Mouse (Mus musculus) lung, postnatal 0 days (tissue): ENCODE measurements at regions not wholly inside any gene's neighbourhood (a gene's known extent, or its start where the extent isn't known, plus 50 kb on each side); places are given as distances from the start of the nearest gene placed in this dataset.

Experiments
- ATAC-seq: fragments of 200-750 bp; cut with Nextera tagmentation; 2 replicates; pipeline ENCODE4 v1.8.0; 2017; ENCODE audit warnings: moderate library complexity
- DNase-seq: peaks from one replicate; pipeline ENCODE4 v3.0.0-alpha.2; 2016; ENCODE audit warnings: low spot score
- H3K27ac ChIP-seq: fragments of 300-500 bp; sonication (generic); 2 replicates; pipeline ENCODE4 v1.5.1; 2014; ENCODE audit warnings: antibody characterized with exemption, mild to moderate bottlenecking, low read length, mixed read lengths
- H3K27me3 ChIP-seq: fragments of 300-500 bp; sonication (generic); replicated peaks from 2 replicates; pipeline ENCODE4 v1.6.1; 2014; ENCODE audit warnings: low read length, mixed read lengths; ENCODE audit not compliant: insufficient read depth
- H3K36me3 ChIP-seq: fragments of 300-500 bp; sonication (generic); 2 replicates; pipeline ENCODE4 v1.6.1; 2014; ENCODE audit warnings: low read length, mixed read lengths; ENCODE audit not compliant: insufficient read depth
- H3K4me1 ChIP-seq: fragments of 300-500 bp; sonication (generic); 2 replicates; pipeline ENCODE4 v1.6.1; 2014; ENCODE audit warnings: antibody characterized with exemption, low read depth, low read length, mixed read lengths; ENCODE audit not compliant: insufficient read depth
- H3K4me2 ChIP-seq: fragments of 300-500 bp; sonication (generic); replicated peaks from 2 replicates; pipeline ENCODE4 v1.6.1; 2014; ENCODE audit warnings: low read depth, mild to moderate bottlenecking, low read length, moderate library complexity, mixed read lengths
- H3K4me3 ChIP-seq: fragments of 300-500 bp; sonication (generic); 2 replicates; pipeline ENCODE4 v1.5.1; 2014; ENCODE audit warnings: low read depth, low read length
- H3K9ac ChIP-seq: fragments of 300-500 bp; sonication (generic); replicated peaks from 2 replicates; pipeline ENCODE4 v1.6.1; 2014; ENCODE audit warnings: low read depth, mild to moderate bottlenecking
- H3K9me3 ChIP-seq: fragments of 300-500 bp; sonication (generic); 2 replicates; pipeline ENCODE4 v1.6.1; 2016; ENCODE audit warnings: low read length, mixed read lengths
- CTCF ChIP-seq: IDR thresholded peaks from 2 replicates; pipeline ENCODE4 v1.5.1; 2016; ENCODE audit warnings: antibody characterized with exemption, mild to moderate bottlenecking
- EP300 ChIP-seq: IDR thresholded peaks from 2 replicates; pipeline ENCODE4 v1.6.1; 2016; ENCODE audit warnings: antibody characterized with exemption, mild to moderate bottlenecking, control low read depth
- WGBS: fragments of 180-500 bp; shearing (Covaris S2); extraction: QIAGEN DNeasy Blood & Tissue Kit; methylation state at CpG from one replicate; pipeline ENCODE4 v1.1.7; 2014; 5-methylcytosine and 5-hydroxymethylcytosine counted together

GRCm38 (mm10) chr16:78052133-78052532 lies 249.2 kb upstream of the Cxadr start:
- TF ChIP-seq CTCF = no peak
- no peak for TF ChIP-seq EP300
- peak; percentile 8 for DNase-seq
- peak; percentile 40; the same call in 1 of the 2 replicates for ATAC-seq

GRCm38 (mm10) chr16:78040149-78040920 lies 261.0 kb upstream of the Cxadr start:
- H3K36me3 ChIP-seq = no peaks in the 10 kb centered on the region
- no peaks in the 10 kb centered on the region for H3K4me1 ChIP-seq
- H3K9me3 ChIP-seq = no peaks in the 10 kb centered on the region
- no peak for TF ChIP-seq EP300
- no peak overlapping the region for H3K27ac ChIP-seq
- ATAC-seq = no peak
- no peaks in the 10 kb centered on the region for H3K27me3 ChIP-seq
- WGBS = 57% methylated on average over 4 of the region's 4 CpGs
- no peak for DNase-seq
- H3K4me2 ChIP-seq = no peak overlapping the region
- H3K4me3 ChIP-seq = no peak overlapping the region
- H3K9ac ChIP-seq = no peak overlapping the region

More at GRCm38 (mm10) chr16:78052133-78052532, 249.2 kb upstream of the Cxadr start:
- no peaks in the 10 kb centered on the region for H3K27me3 ChIP-seq
- 26% methylated on average over 7 of the region's 7 CpGs for WGBS
- peak overlapping the region; percentile 14; the same call in 1 of the 2 replicates for H3K4me2 ChIP-seq
- no peak overlapping the region for H3K9ac ChIP-seq
- no peaks in the 10 kb centered on the region for H3K4me1 ChIP-seq
- no peaks in the 10 kb centered on the region for H3K9me3 ChIP-seq
- H3K27ac ChIP-seq = no peak overlapping the region
- no peak overlapping the region for H3K4me3 ChIP-seq
- H3K36me3 ChIP-seq = no peaks in the 10 kb centered on the region

GRCm38 (mm10) chr16:78019605-78020285 lies 281.5 kb upstream of the Cxadr start:
- H3K36me3 ChIP-seq = no peaks in the 10 kb centered on the region
- H3K4me2 ChIP-seq = no peak overlapping the region
- no peak for TF ChIP-seq EP300
- no peak overlapping the region for H3K27ac ChIP-seq
- no peaks in the 10 kb centered on the region for H3K27me3 ChIP-seq
- 63% methylated on average over 8 of the region's 8 CpGs for WGBS
- DNase-seq (no peak), ATAC-seq (no peak)
- no peak overlapping the region for H3K9ac ChIP-seq
- H3K4me1 ChIP-seq = no peaks in the 10 kb centered on the region
- no peak overlapping the region for H3K4me3 ChIP-seq
- H3K9me3 ChIP-seq = no peaks in the 10 kb centered on the region

GRCm38 (mm10) chr16:78015401-78015800 lies 285.9 kb upstream of the Cxadr start:
- no peaks in the 10 kb centered on the region for H3K27me3 ChIP-seq
- no peaks in the 10 kb centered on the region for H3K9me3 ChIP-seq
- ATAC-seq (no peak), DNase-seq (no peak)
- no peak overlapping the region for H3K4me3 ChIP-seq
- H3K4me2 ChIP-seq = no peak overlapping the region
- no peaks in the 10 kb centered on the region for H3K4me1 ChIP-seq
- no peak overlapping the region for H3K9ac ChIP-seq
- TF ChIP-seq CTCF (no peak), EP300 (no peak)
- no peaks in the 10 kb centered on the region for H3K36me3 ChIP-seq
- WGBS = 60% methylated on average over 2 of the region's 2 CpGs
- no peak overlapping the region for H3K27ac ChIP-seq

GRCm38 (mm10) chr16:78013049-78013819 lies 288.1 kb upstream of the Cxadr start:
- H3K4me1 ChIP-seq = no peaks in the 10 kb centered on the region
- H3K9ac ChIP-seq = no peak overlapping the region
- no peaks in the 10 kb centered on the region for H3K9me3 ChIP-seq
- no peak overlapping the region for H3K4me2 ChIP-seq
- no peaks in the 10 kb centered on the region for H3K27me3 ChIP-seq
- no peak overlapping the region for H3K27ac ChIP-seq
- TF ChIP-seq EP300 = no peak
- no peak for TF ChIP-seq CTCF
- 81% methylated on average over 5 of the region's 5 CpGs for WGBS
- no peak for DNase-seq
- H3K4me3 ChIP-seq = no peak overlapping the region
- ATAC-seq = no peak
- no peaks in the 10 kb centered on the region for H3K36me3 ChIP-seq

- Histone ChIP-seq H3K36me3 (no peaks in the 10 kb centered on the region), H3K4me2 (no peak overlapping the region), H3K27ac (no peak overlapping the region), H3K4me1 (no peaks in the 10 kb centered on the region), H3K9ac (no peak overlapping the region), H3K27me3 (no peaks in the 10 kb centered on the region), H3K4me3 (no peak overlapping the region), H3K9me3 (no peaks in the 10 kb centered on the region)
- ATAC-seq (no peak), DNase-seq (no peak)
- TF ChIP-seq EP300 (no peak), CTCF (no peak)
- 76% methylated on average over 5 of the region's 5 CpGs for WGBS
Observed at GRCm38 (mm10) chr16:78004016-78004415, 297.3 kb upstream of the Cxadr start.
